Mouse (Mus musculus): Measurements from ENCODE around the gene Actr6. TPM values are rescaled to one million over a fixed set of nuclear protein-coding genes. Genes with fewer than 3 reads are reported as not detected.
"Not testable (repeated sequence)": the region's sequence is repeated elsewhere in the genome, so short reads cannot be mapped to it uniquely, and the experiment has no call there.

The Actr6 gene
- total and polyA plus RNA-seq, 3 experiments, result 11.7 to 48.4 (median 18.0) TPM

GRCm38 (mm10) chr10:89703042-89703441 is 29.1 kb downstream of the Actr6 start:
- H3K4me2 ChIP-seq (ENCODE audit: insufficient read depth, low read depth, poor library complexity, severe bottlenecking), result no peak overlapping the region

GRCm38 (mm10) chr10:89697956-89698355 is 34.1 kb downstream of the Actr6 start:
- Histone ChIP-seq H3K27ac (ENCODE audit: insufficient read depth, low read depth) (no peak overlapping the region), H3K27me3 (replicated peaks) (no peaks in the 10 kb centered on the region), H3K4me1 (ENCODE audit: control insufficient read depth in 1 of 2, insufficient read depth in 2 of 2) (no peaks in the 10 kb centered on the region), H3K4me3 (replicated peaks in 1 of 3; ENCODE audit: low read depth in 2 of 3, low read length in 2 of 3, poor library complexity in 1 of 3) (no peak overlapping the region), H3K4me2 (ENCODE audit: insufficient read depth, low read depth, poor library complexity, severe bottlenecking) (no peak overlapping the region), H3K9me3 (replicated peaks; ENCODE audit: low read length) (no peaks in the 10 kb centered on the region), H3K36me3 (replicated peaks in 1 of 2; ENCODE audit: control insufficient read depth in 1 of 2, insufficient read depth in 1 of 2, low read length in 1 of 2) (no peaks in the 10 kb centered on the region), H3K9ac (ENCODE audit: insufficient read depth, low read depth) (no peak overlapping the region), H3K79me2 (replicated peaks; ENCODE audit: control insufficient read depth, extremely low read depth, insufficient read depth, poor library complexity, severe bottlenecking) (no peaks in the 10 kb centered on the region)
- dilution Hi-C loops (cut with MboI; ENCODE audit: extremely low pct_ligation_motif_present, extremely low pct_unique_long_range_greater_than_20kb, low sequenced_read_pairs) (no loop called here), in situ Hi-C loops (cut with MboI; ENCODE audit: low pct_ligation_motif_present, low pct_unique_long_range_greater_than_20kb, low sequenced_read_pairs) (no loop called here)
- TF ChIP-seq MYC (IDR thresholded peaks at IDR 0.05; ENCODE audit: low read depth, low read length) (no peak), MAFK (IDR thresholded peaks at IDR 0.05; ENCODE audit: insufficient replicate concordance, low read length) (no peak), ZMIZ1 (IDR thresholded peaks at IDR 0.05; ENCODE audit: low read depth, low read length) (no peak), GABPA (IDR thresholded peaks at IDR 0.05; ENCODE audit: insufficient replicate concordance, low read depth, low read length) (no peak), PAX5 (IDR thresholded peaks at IDR 0.05; ENCODE audit: low read length) (no peak), CHD2 (IDR thresholded peaks at IDR 0.05; ENCODE audit: low read length) (no peak)
- no peak for DNase-seq (ENCODE audit: extremely low read depth)

More at GRCm38 (mm10) chr10:89703042-89703441, 29.1 kb downstream of the Actr6 start:
- H3K27me3 ChIP-seq (replicated peaks), result no peaks in the 10 kb centered on the region
- no peak for DNase-seq (ENCODE audit: extremely low read depth)
- no peaks in the 10 kb centered on the region for H3K36me3 ChIP-seq (replicated peaks in 1 of 2; ENCODE audit: control insufficient read depth in 1 of 2, insufficient read depth in 1 of 2, low read length in 1 of 2)
- H3K9me3 ChIP-seq (replicated peaks; ENCODE audit: low read length), result no peaks in the 10 kb centered on the region
- no peak overlapping the region for H3K9ac ChIP-seq (ENCODE audit: insufficient read depth, low read depth)
- H3K4me3 ChIP-seq (replicated peaks in 1 of 3; ENCODE audit: low read depth in 2 of 3, low read length in 2 of 3, poor library complexity in 1 of 3), result no peak overlapping the region
- no peaks in the 10 kb centered on the region for H3K79me2 ChIP-seq (replicated peaks; ENCODE audit: control insufficient read depth, extremely low read depth, insufficient read depth, poor library complexity, severe bottlenecking)
- dilution Hi-C loops (cut with MboI; ENCODE audit: extremely low pct_ligation_motif_present, extremely low pct_unique_long_range_greater_than_20kb, low sequenced_read_pairs) (no loop called here), in situ Hi-C loops (cut with MboI; ENCODE audit: low pct_ligation_motif_present, low pct_unique_long_range_greater_than_20kb, low sequenced_read_pairs) (no loop called here)
- TF ChIP-seq TCF12 (IDR thresholded peaks at IDR 0.05; ENCODE audit: low read depth, low read length) (no peak), KAT2A (IDR thresholded peaks at IDR 0.05; ENCODE audit: insufficient replicate concordance, low read length) (no peak), BHLHE40 (IDR thresholded peaks at IDR 0.05; ENCODE audit: low read depth, low read length) (no peak), CHD2 (IDR thresholded peaks at IDR 0.05; ENCODE audit: low read length) (no peak)
- no peak overlapping the region for H3K27ac ChIP-seq (ENCODE audit: insufficient read depth, low read depth)
- H3K4me1 ChIP-seq (ENCODE audit: control insufficient read depth in 1 of 2, insufficient read depth in 2 of 2), result no peaks in the 10 kb centered on the region

GRCm38 (mm10) chr10:89696270-89696669 is 35.8 kb downstream of the Actr6 start:
- DNase-seq (ENCODE audit: extremely low read depth); H3K4me1 ChIP-seq (ENCODE audit: control insufficient read depth in 1 of 2, insufficient read depth in 2 of 2); in situ Hi-C loops (cut with MboI; ENCODE audit: low pct_ligation_motif_present, low pct_unique_long_range_greater_than_20kb, low sequenced_read_pairs); H3K27me3 ChIP-seq (replicated peaks); H3K4me2 ChIP-seq (ENCODE audit: insufficient read depth, low read depth, poor library complexity, severe bottlenecking); H3K36me3 ChIP-seq (replicated peaks in 1 of 2; ENCODE audit: control insufficient read depth in 1 of 2, insufficient read depth in 1 of 2, low read length in 1 of 2); H3K9me3 ChIP-seq (replicated peaks; ENCODE audit: low read length); H3K9ac ChIP-seq (ENCODE audit: insufficient read depth, low read depth); dilution Hi-C loops (cut with MboI; ENCODE audit: extremely low pct_ligation_motif_present, extremely low pct_unique_long_range_greater_than_20kb, low sequenced_read_pairs); H3K4me3 ChIP-seq (replicated peaks in 1 of 3; ENCODE audit: low read depth in 2 of 3, low read length in 2 of 3, poor library complexity in 1 of 3); H3K27ac ChIP-seq (ENCODE audit: insufficient read depth, low read depth); H3K79me2 ChIP-seq (replicated peaks; ENCODE audit: control insufficient read depth, extremely low read depth, insufficient read depth, poor library complexity, severe bottlenecking): not testable (repeated sequence)
- peak; percentile 10 for TF ChIP-seq RAD21 (IDR thresholded peaks at IDR 0.05; ENCODE audit: low read depth, low read length)
- TF ChIP-seq CTCF (conservative IDR thresholded peaks at IDR 0.05 in 1 of 2, IDR thresholded peaks at IDR 0.05 in 1 of 2; ENCODE audit: low read depth in 2 of 2, low read length in 2 of 2), result peak in 1 of 2 experiments; percentile 22; a peak in 2 of 4 replicates
